Mouse (Mus musculus) stomach, embryonic 16.5 days (tissue): Measurements from ENCODE around the gene Olfr549. TPM values are rescaled to one million over a fixed set of nuclear protein-coding genes. Genes with fewer than 3 reads are reported as not detected.

Source experiments
- ATAC-seq: fragments of 200-750 bp; cut with Nextera tagmentation; 2 replicates; pipeline ENCODE4 v1.8.0; 2017; ENCODE audit warnings: moderate number of reproducible peaks, moderate TSS enrichment; ENCODE audit not compliant: insufficient read depth, low FRiP score
- H3K27ac ChIP-seq: fragments of 300-500 bp; sonication (generic); 2 replicates; pipeline ENCODE4 v1.5.1; 2014; ENCODE audit warnings: low read length
- H3K27me3 ChIP-seq: fragments of 300-500 bp; sonication (generic); 2 replicates; pipeline ENCODE4 v1.6.1; 2014; ENCODE audit warnings: low read length, control low read depth, mixed read lengths; ENCODE audit not compliant: control insufficient read depth, insufficient read depth
- H3K36me3 ChIP-seq: fragments of 300-500 bp; sonication (generic); 2 replicates; pipeline ENCODE4 v1.6.1; 2014; ENCODE audit warnings: low read length; ENCODE audit not compliant: control insufficient read depth, insufficient read depth
- H3K4me1 ChIP-seq: fragments of 300-500 bp; sonication (generic); 2 replicates; pipeline ENCODE4 v1.6.1; 2014; ENCODE audit warnings: low read length, control low read depth, mixed read lengths; ENCODE audit not compliant: control insufficient read depth, insufficient read depth
- H3K4me2 ChIP-seq: fragments of 300-500 bp; sonication (generic); 2 replicates; pipeline ENCODE4 v1.6.1; 2014; ENCODE audit warnings: low read depth, low read length, mixed read lengths
- H3K4me3 ChIP-seq: fragments of 300-500 bp; sonication (generic); replicated peaks from 2 replicates; pipeline ENCODE4 v1.5.1; 2014; ENCODE audit warnings: mild to moderate bottlenecking, low read length
- H3K9ac ChIP-seq: fragments of 300-500 bp; sonication (generic); 2 replicates; pipeline ENCODE4 v1.6.1; 2014; ENCODE audit warnings: low read length
- H3K9me3 ChIP-seq: fragments of 300-500 bp; sonication (generic); replicated peaks from 2 replicates; pipeline ENCODE4 v1.6.1; 2016; ENCODE audit warnings: low read length, control low read depth; ENCODE audit not compliant: control insufficient read depth
- WGBS: fragments of 180-500 bp; shearing (Covaris S2); extraction: QIAGEN DNeasy Blood & Tissue Kit; methylation state at CpG from one replicate; pipeline ENCODE4 v1.1.7; 2014; 5-methylcytosine and 5-hydroxymethylcytosine counted together
- polyA plus RNA-seq: library from polyadenylated mRNA; unstranded; fragments of >200 nt; fragmentation: Nextera tagmentation; extraction: Ambion mirVana; gene quantifications from 2 replicates; pipeline ENCODE4 v1.2.1, GENCODE M21; 2015

Gene Olfr549
- polyA plus RNA-seq, 1 experiment from 2014 or later: not detected

GRCm38 (mm10) chr7:102516261-102517050 is 33.2 kb upstream of the Olfr549 start:
- H3K9me3 ChIP-seq: no peaks in the 10 kb centered on the region
- no peak overlapping the region for H3K4me2 ChIP-seq
- H3K27ac ChIP-seq: no peak overlapping the region
- no peak overlapping the region for H3K9ac ChIP-seq
- 69% methylated on average over 10 of the region's 10 CpGs for WGBS
- H3K4me1 ChIP-seq: no peaks in the 10 kb centered on the region
- 0 out of 2 replicates have a peak, but pooled peaks cover 3% of the 10 kb centered on the region for H3K27me3 ChIP-seq
- H3K4me3 ChIP-seq: no peak overlapping the region
- peak; percentile 8; the same call in 1 of the 2 replicates for ATAC-seq
- no peaks in the 10 kb centered on the region for H3K36me3 ChIP-seq

GRCm38 (mm10) chr7:102517051-102517335 is 32.7 kb upstream of the Olfr549 start:
- Histone ChIP-seq H3K4me2 (no peak overlapping the region), H3K9me3 (no peaks in the 10 kb centered on the region), H3K9ac (no peak overlapping the region), H3K36me3 (no peaks in the 10 kb centered on the region), H3K27me3 (0 out of 2 replicates have a peak, but pooled peaks cover 3% of the 10 kb centered on the region), H3K4me1 (no peaks in the 10 kb centered on the region), H3K4me3 (no peak overlapping the region), H3K27ac (no peak overlapping the region)
- WGBS: 66% methylated on average over 2 of the region's 2 CpGs
- no peak for ATAC-seq

- 78% methylated on average over 1 of the region's 1 CpGs for WGBS
- Histone ChIP-seq H3K4me1 (no peaks in the 10 kb centered on the region), H3K27ac (no peak overlapping the region), H3K27me3 (no peaks in the 10 kb centered on the region), H3K4me2 (no peak overlapping the region), H3K9ac (no peak overlapping the region), H3K36me3 (no peaks in the 10 kb centered on the region), H3K9me3 (no peaks in the 10 kb centered on the region), H3K4me3 (no peak overlapping the region)
- ATAC-seq: no peak
These were observed 20.6 kb upstream of the Olfr549 start for GRCm38 (mm10) chr7:102529052-102529451.

- Histone ChIP-seq H3K27me3 (no peaks in the 10 kb centered on the region), H3K4me3 (no peak within 1 kb of the TSS), H3K4me1 (no peaks in the 10 kb centered on the region), H3K27ac (no peak within 1 kb of the TSS), H3K9me3 (no peaks in the 10 kb centered on the region), H3K4me2 (no peak within 1 kb of the TSS), H3K36me3 (no peaks in the 10 kb centered on the region), H3K9ac (no peak within 1 kb of the TSS)
- WGBS: 71% methylated on average over 1 of the region's 1 CpGs
- no peak for ATAC-seq
These were observed 15.2 kb upstream of the Olfr549 start, which contains the start of gene Olfr547 for GRCm38 (mm10) chr7:102534449-102534848. Olfr547 (plus strand) TSS chr7:102534749.

GRCm38 (mm10) chr7:102540596-102540995 is 9.1 kb upstream of the Olfr549 start, which contains the start of gene Olfr548-ps1:
Olfr548-ps1 (plus strand) TSS chr7:102540896.
- Histone ChIP-seq H3K4me1 (no peaks in the 10 kb centered on the region), H3K36me3 (no peaks in the 10 kb centered on the region), H3K4me2 (no peak within 1 kb of the TSS), H3K4me3 (no peak within 1 kb of the TSS), H3K9me3 (no peaks in the 10 kb centered on the region), H3K9ac (no peak within 1 kb of the TSS), H3K27ac (no peak within 1 kb of the TSS), H3K27me3 (no peaks in the 10 kb centered on the region)
- WGBS: 73% methylated on average over 2 of the region's 2 CpGs
- no peak for ATAC-seq

GRCm38 (mm10) chr7:102541251-102541650 is 8.4 kb upstream of the Olfr549 start:
- Histone ChIP-seq H3K4me1 (no peaks in the 10 kb centered on the region), H3K9me3 (no peaks in the 10 kb centered on the region), H3K36me3 (no peaks in the 10 kb centered on the region), H3K27me3 (no peaks in the 10 kb centered on the region), H3K9ac (no peak overlapping the region), H3K4me2 (no peak overlapping the region), H3K4me3 (no peak overlapping the region), H3K27ac (no peak overlapping the region)
- WGBS: 59% methylated on average over 3 of the region's 3 CpGs
- ATAC-seq: no peak

- Histone ChIP-seq H3K4me2 (no peak overlapping the region), H3K27ac (no peak overlapping the region), H3K4me3 (no peak overlapping the region), H3K36me3 (no peaks in the 10 kb centered on the region), H3K9me3 (no peaks in the 10 kb centered on the region), H3K4me1 (no peaks in the 10 kb centered on the region), H3K9ac (no peak overlapping the region), H3K27me3 (no peaks in the 10 kb centered on the region)
- ATAC-seq: no peak
- WGBS: 71% methylated on average over 3 of the region's 3 CpGs
These were observed 3.6 kb downstream of the Olfr549 start for GRCm38 (mm10) chr7:102553279-102553678.

GRCm38 (mm10) chr7:102564999-102565997 is 15.6 kb downstream of the Olfr549 start, which contains the start of gene Trim21:
Trim21 (minus strand) TSS chr7:102565486.
- peak; percentile 98 for ATAC-seq
- H3K4me2 ChIP-seq: peak within 1 kb of the TSS; percentile 89
- H3K4me1 ChIP-seq: peaks cover 2% of the 10 kb centered on the region; the same call in 1 of the 2 replicates
- H3K36me3 ChIP-seq: no peaks in the 10 kb centered on the region
- H3K9ac ChIP-seq: peak within 1 kb of the TSS; percentile 79
- 13% methylated on average over 10 of the region's 10 CpGs for WGBS
- peak within 1 kb of the TSS; percentile 50; the same call in 1 of the 2 replicates for H3K27ac ChIP-seq
- H3K9me3 ChIP-seq: no peaks in the 10 kb centered on the region
- H3K27me3 ChIP-seq: no peaks in the 10 kb centered on the region
- peak within 1 kb of the TSS; percentile 58 for H3K4me3 ChIP-seq

GRCm38 (mm10) chr7:102566219-102566618 is 16.5 kb downstream of the Olfr549 start:
- Histone ChIP-seq H3K27ac (no peak overlapping the region), H3K9me3 (no peaks in the 10 kb centered on the region), H3K4me3 (no peak overlapping the region), H3K4me2 (no peak overlapping the region), H3K27me3 (no peaks in the 10 kb centered on the region), H3K36me3 (no peaks in the 10 kb centered on the region), H3K9ac (no peak overlapping the region), H3K4me1 (peaks cover 2% of the 10 kb centered on the region; the same call in 1 of the 2 replicates)
- ATAC-seq: no peak
- 87% methylated on average over 4 of the region's 4 CpGs for WGBS
